Mouse (Mus musculus) kidney, postnatal 10 days (tissue): ENCODE results near the gene Uaca.

Source experiments
- DNase-seq: peaks from one replicate; pipeline ENCODE4 v3.0.0; 2021; ENCODE audit warnings: mixed read lengths

Gene Uaca

GRCm38 (mm10) chr9:60794210-60794840 is at the start of gene Uaca:
TSS of gene Uaca (plus strand) at chr9:60794542.
- peak; percentile 98 for DNase-seq

- DNase-seq, result no peak
Observed at GRCm38 (mm10) chr9:60744971-60745370, 49.4 kb upstream of the Uaca start.

GRCm38 (mm10) chr9:60746561-60746960 is 47.8 kb upstream of the Uaca start:
- DNase-seq, result no peak

GRCm38 (mm10) chr9:60747672-60748071 is 46.7 kb upstream of the Uaca start:
- DNase-seq, result no peak

GRCm38 (mm10) chr9:60748191-60748590 is 46.2 kb upstream of the Uaca start:
- no peak for DNase-seq

GRCm38 (mm10) chr9:60749105-60749504 is 45.2 kb upstream of the Uaca start:
- no peak for DNase-seq

GRCm38 (mm10) chr9:60751098-60751497 is 43.2 kb upstream of the Uaca start:
- DNase-seq, result no peak

- no peak for DNase-seq
Observed at GRCm38 (mm10) chr9:60751971-60752370, 42.4 kb upstream of the Uaca start.

- no peak for DNase-seq
Observed at GRCm38 (mm10) chr9:60752636-60753035, 41.7 kb upstream of the Uaca start.

GRCm38 (mm10) chr9:60756258-60756657 is 38.1 kb upstream of the Uaca start:
- DNase-seq, result peak; percentile 87

- no peak for DNase-seq
Observed at GRCm38 (mm10) chr9:60756866-60757740, 37.2 kb upstream of the Uaca start.

GRCm38 (mm10) chr9:60757817-60758216 is 36.5 kb upstream of the Uaca start:
- peak; percentile 52 for DNase-seq

GRCm38 (mm10) chr9:60759436-60760007 is 34.8 kb upstream of the Uaca start:
- DNase-seq, result no peak

GRCm38 (mm10) chr9:60765181-60765580 is 29.2 kb upstream of the Uaca start:
- no peak for DNase-seq

- peak; percentile 22 for DNase-seq
Observed at GRCm38 (mm10) chr9:60768393-60768792, 25.9 kb upstream of the Uaca start.

GRCm38 (mm10) chr9:60769711-60770111 is 24.6 kb upstream of the Uaca start:
- DNase-seq, result peak; percentile 29

- no peak for DNase-seq
Observed at GRCm38 (mm10) chr9:60773713-60774112, 20.6 kb upstream of the Uaca start.

GRCm38 (mm10) chr9:60776899-60777298 is 17.4 kb upstream of the Uaca start:
- DNase-seq, result no peak

- DNase-seq, result no peak
Observed at GRCm38 (mm10) chr9:60782057-60782789, 12.1 kb upstream of the Uaca start.

- DNase-seq, result no peak
Observed at GRCm38 (mm10) chr9:60785069-60785468, 9.3 kb upstream of the Uaca start.

GRCm38 (mm10) chr9:60787517-60788110 is 6.7 kb upstream of the Uaca start:
- no peak for DNase-seq

GRCm38 (mm10) chr9:60790282-60790681 is 4.1 kb upstream of the Uaca start:
- no peak for DNase-seq
